Mouse (Mus musculus) right cerebral cortex, adult 2 months (tissue): ENCODE data around the gene Phlda3.

ENCODE experiments used
- DNase-seq, 2 experiments: peaks; one replicate each; pipeline ENCODE4 v3.0.0; 2021 to 2022; ENCODE audit warnings: low spot score in 2 of 2

The Phlda3 gene

GRCm38 (mm10) chr1:135759685-135760084, 6.2 kb upstream of the Phlda3 start:
- no peak for DNase-seq

DNA sequence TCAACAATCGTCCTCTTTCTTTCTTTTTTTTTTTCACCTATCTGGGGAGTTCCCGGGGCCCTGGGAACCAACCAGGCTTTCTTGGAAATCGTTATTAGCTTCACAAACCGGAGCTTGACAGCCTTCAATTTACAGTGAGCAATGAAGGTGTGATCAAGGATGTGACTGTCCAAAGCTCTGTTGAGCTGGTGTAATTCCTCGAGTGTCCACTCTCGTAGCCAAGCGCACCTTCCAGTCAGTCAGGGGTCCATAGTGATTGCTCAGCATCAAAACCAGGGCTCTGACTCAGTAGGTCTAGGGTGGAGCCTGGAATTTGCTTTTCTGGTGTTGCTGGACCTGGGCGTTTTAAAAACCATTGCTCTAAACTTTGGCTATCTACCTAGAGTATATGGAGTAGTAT, 5.7 kb upstream of the Phlda3 start:
- no peak for DNase-seq

GRCm38 (mm10) chr1:135761728-135762127, 4.2 kb upstream of the Phlda3 start:
- DNase-seq, result no peak

GRCm38 (mm10) chr1:135763503-135764205, 2.3 kb upstream of the Phlda3 start:
- no peak for DNase-seq

DNA sequence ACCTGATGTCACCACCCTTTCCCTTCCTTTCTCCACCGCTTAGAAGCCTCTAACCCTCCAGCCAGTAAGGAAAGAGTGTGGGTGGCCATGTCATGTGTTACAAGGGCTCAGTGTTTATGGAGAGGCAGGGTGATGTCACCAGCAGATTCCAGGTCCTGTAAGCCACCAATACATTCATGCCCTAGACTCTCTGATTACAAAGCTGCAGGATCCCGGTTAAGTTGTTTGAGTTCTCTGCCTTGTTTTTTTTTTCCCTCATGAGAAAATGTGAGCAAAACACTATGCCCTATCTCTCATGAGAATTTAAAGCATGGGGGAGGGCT, 1.8 kb upstream of the Phlda3 start:
- no peak for DNase-seq

- no peak for DNase-seq
These were observed 830 bp downstream of the Phlda3 start for GRCm38 (mm10) chr1:135766592-135767306.

- no peak for DNase-seq
These were observed 1.5 kb downstream of the Phlda3 start for GRCm38 (mm10) chr1:135767324-135767890.

DNA sequence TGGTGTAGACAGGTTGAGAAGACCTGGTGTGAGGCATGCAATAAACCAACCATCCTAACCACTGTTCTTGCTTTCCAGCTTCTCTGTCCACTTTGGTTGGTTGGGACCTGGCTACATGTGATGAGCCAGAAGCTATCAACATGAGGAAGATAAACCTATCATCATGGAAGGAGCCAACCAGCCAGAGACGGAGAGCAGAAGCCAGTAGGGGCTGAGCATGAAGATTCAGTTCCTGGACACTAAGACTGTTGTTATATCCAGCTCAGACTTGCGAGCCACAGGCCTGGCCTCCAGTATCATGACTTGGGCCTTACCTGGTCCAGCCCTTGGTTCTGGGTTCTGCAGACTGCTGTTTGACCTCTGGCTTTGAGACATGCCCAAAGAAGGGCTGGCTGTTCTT, 2.5 kb downstream of the Phlda3 start:
- no peak for DNase-seq

DNA sequence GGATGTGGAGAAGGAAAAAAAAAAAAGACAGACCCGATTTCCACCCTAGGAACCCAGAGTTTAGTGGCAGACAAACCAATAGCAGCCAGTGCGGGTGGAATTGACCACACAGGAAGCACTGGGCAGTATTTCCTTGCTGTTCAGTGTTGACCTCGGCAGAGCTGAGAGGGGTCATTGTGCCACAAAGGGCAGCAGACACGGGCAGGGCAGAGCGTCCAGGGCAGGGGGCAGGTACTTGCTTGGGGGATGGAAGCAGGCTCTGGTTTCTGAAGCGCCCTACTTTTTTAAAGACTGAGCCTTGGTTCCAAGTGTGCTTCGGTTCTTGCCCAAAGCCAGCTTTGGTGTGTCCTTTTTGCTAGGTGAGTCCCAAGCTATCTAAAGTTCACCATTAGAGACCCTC, 4.3 kb downstream of the Phlda3 start:
- no peak for DNase-seq

DNA sequence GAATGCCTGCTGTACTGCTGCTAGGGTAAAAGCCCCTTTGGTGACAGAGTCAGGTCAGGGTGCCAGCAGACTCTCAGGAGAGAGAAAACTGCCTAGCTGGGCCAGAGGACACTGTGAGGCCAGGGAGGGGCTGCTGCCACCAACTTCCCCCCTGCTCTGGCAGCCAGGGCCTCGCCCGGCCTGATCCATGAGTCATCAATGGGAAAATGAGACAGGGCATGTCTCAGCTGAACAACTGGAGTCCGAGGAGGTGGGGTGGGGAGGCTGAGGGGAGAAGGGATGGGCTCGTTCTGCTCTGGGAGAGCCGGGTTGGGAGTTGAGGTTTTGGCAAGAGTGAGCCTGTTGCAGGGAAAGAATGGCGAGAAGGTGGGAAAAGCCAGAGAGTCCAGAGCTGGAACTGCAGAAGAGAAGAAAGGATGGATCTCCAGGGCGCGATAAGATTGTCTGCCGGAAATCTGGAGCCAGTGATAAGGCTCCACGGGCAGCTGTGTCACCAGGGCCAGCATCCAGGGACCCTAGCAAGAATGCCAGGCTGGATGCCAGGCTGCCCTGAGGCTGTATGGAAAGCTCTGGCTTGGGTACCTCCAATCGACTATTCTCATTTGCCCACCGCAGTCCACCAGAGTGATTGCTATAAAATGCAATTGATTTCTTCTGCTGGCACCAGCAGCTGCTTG, 5.1 kb downstream of the Phlda3 start:
- DNase-seq, result no peak

- no peak for DNase-seq
These were observed 5.7 kb downstream of the Phlda3 start for GRCm38 (mm10) chr1:135771573-135771970.

GRCm38 (mm10) chr1:135776596-135776995, 10.7 kb downstream of the Phlda3 start:
- no peak for DNase-seq

- DNase-seq, result no peak
These were observed 11.1 kb downstream of the Phlda3 start for GRCm38 (mm10) chr1:135777046-135777445.

DNA sequence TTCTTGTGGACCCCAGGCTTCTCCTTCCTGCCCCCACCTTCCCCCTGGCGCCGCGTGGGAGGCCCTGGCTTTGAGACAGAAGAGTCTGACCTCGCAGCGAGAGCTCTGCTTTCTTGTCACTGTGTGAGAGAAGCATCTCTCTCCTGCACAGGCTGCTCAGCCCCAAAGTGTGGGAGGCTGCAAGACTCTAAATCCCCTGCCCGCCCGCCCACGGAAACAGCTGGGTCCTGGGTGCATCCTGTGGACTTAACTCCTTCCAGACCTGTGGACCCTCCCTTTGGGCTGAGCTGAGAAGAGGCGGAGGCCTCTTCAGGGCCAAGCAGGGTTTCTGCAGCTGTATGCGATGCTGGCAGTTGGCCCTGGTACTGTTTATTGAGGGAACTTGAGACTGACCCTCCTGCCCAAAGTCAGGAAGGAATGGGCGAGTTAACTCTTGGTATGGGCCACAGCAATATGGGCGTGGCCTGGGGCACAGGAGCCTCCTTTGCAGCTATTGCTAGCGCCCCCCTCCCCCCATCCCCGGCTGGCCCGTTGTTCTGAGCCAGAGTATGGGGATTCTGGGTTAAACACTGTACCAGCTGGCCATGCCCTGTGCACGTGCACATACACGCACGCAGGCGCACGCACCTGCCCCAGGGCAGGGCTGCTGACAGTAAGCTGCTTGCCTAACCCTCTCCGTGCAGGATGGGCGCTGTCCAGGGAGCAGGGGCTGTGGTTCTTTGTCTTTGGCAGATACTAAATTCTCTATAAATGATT, 13.0 kb downstream of the Phlda3 start, which contains the start of gene Tnni1:
Gene Tnni1 (plus strand): TSS at position 655 of the 756 bp plus-strand sequence.
- peak in 1 of 2 experiments; percentile 39 for DNase-seq

DNA sequence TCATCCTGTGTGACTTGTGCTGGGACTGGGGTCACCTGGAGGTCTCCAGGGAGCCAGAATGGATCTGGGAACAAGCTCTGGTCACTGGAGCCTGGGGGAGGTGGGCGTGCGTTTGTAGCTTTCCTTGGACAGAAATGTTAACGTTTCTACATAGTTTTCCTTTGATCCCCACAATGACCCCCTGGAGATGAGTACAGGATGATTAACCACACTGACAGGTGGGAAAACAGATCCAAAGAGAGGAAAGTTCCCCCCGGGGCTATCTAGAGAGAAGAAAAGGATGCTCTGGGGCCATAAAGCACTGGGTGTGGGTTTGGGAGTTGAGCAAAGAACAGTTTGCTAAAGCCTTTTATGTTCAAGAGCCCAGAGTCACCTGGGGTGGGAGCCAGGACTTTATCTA, 14.7 kb downstream of the Phlda3 start:
- no peak for DNase-seq

GRCm38 (mm10) chr1:135781220-135781619, 15.3 kb downstream of the Phlda3 start:
- peak; percentile 56 to 69 for DNase-seq

- DNase-seq, result no peak
These were observed 16.9 kb downstream of the Phlda3 start for GRCm38 (mm10) chr1:135782816-135783215.

DNA sequence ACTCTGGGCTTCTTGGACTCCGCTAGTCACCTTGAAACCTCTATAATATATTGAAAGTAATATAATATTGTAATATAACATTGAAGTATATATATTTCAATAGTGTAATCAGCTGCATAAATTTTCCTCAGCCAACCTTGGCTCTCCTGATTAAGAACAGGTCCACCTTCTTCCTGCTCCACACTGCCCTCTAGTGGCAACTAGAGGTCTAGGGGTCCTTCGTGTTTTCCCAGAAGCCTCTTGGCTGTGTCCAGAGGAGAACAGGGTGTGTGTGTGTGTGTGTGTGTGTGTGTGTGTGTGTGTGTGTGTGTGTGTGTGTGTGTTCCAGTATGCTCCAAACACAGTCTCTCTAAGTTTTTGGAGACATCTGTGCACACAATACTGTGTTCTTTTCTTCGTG, 21.9 kb downstream of the Phlda3 start:
- DNase-seq, result peak; percentile 74 to 83

DNA sequence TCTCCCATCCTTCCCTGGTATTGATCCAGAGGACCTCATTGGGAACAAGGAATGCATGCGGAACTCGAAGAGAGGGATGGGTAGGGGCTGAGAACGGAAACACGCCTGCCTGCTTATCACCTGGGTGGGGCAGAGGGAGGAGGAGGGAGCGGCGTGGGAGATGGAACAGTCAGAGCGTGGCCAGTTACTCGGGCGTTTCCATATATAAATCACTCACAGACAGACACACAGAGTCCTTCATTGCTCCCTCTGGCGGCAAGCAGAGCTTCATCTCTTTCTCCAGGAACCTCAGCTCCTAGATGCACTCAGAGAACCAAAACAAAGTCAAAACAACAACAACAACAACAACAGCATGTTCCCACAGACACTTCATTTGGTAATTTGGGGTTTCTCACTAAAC, 22.8 kb downstream of the Phlda3 start:
- peak; percentile 41 to 48 for DNase-seq

GRCm38 (mm10) chr1:135789815-135790214, 23.9 kb downstream of the Phlda3 start:
- DNase-seq, result peak; percentile 59 to 76

DNA sequence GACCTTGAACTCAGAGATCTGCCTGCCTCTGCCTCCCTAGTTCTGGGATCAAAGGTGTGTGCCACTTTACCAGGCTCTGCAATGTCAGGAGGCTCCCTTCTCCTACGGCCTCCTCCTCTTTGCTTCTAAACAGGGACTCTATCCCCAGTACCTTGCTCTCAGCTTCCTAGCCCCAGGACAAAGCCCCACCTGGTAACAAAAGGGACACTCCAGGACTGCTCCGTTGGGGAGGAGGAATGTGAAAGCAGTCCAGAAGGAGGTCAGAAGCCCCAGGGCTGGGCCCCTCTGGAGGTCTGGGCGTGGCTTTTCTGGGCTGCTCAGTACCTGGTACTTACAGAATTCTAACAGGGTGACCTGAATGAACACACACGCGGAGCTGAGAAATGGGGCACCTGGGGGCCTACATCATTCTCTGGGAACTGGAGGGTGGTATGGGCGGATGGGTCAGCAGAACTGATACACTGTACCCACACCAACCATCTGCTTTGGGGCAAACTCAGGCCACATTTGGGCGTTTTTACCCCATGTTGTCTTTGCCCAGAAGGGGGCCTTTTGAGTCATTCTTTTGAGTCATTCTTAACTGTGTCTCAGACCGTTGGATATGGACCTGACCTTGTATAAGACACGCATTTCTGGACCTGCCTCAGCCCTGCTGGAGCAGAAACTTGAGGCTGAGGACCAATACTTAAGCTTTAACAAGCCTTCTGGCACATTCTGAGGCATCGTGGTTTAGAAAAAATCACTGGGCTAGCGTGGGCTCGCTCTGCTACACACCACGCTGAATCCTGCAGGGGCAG, 26.4 kb downstream of the Phlda3 start:
- no peak for DNase-seq
